Mouse (Mus musculus): ENCODE data around the gene 1700020L24Rik. TPM values are rescaled to one million over a fixed set of nuclear protein-coding genes. Genes with fewer than 3 reads are reported as not detected.
A peak's percentile ranks its signal among the peaks of the same experiment; 100 is the strongest.

Gene 1700020L24Rik
- polyA plus RNA-seq, 1 experiment from 2014 or later, result not detected

DNA sequence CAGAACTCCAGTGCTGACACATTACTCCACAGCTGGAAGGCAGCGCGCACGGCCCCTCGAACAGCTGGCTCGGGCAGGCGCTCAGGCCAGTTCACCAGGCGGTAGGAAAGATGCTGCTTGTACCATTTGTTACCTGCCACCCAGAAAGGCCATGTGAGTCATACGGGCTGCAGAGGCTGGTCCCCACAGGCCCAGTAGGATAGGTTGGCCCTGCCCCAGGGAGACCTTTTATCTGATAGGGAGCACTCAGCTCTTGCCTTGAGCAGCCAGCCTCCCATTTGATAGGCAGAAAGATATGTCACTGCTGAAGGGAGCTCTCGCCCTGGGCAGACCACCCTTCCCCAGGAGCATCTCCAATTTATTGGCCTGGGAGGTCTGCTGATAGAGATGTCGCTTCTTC lies 10.1 kb downstream of the 1700020L24Rik start:
- ATAC-seq (ENCODE audit: low FRiP score, low TSS enrichment), result no peak
- Histone ChIP-seq H3K27ac (ENCODE audit: low read depth, low read length) (no peak overlapping the region; the same call in 1 of the 2 replicates), H3K9me3 (ENCODE audit: control insufficient read depth, low read length) (no peaks in the 10 kb centered on the region), H3K4me3 (ENCODE audit: low read length) (no peak overlapping the region), H3K4me1 (ENCODE audit: control insufficient read depth, insufficient read depth, low read length) (peaks cover 22% of the 10 kb centered on the region), H3K36me3 (ENCODE audit: control insufficient read depth, insufficient read depth, low read length) (no peaks in the 10 kb centered on the region), H3K9ac (ENCODE audit: low read depth, low read length) (no peak overlapping the region), H3K4me2 (replicated peaks; ENCODE audit: low read depth, low read length) (no peak overlapping the region), H3K27me3 (ENCODE audit: control insufficient read depth, insufficient read depth, low read length) (peaks cover 34% of the 10 kb centered on the region)
- 61% methylated on average over 10 of the region's 10 CpGs for WGBS

DNA sequence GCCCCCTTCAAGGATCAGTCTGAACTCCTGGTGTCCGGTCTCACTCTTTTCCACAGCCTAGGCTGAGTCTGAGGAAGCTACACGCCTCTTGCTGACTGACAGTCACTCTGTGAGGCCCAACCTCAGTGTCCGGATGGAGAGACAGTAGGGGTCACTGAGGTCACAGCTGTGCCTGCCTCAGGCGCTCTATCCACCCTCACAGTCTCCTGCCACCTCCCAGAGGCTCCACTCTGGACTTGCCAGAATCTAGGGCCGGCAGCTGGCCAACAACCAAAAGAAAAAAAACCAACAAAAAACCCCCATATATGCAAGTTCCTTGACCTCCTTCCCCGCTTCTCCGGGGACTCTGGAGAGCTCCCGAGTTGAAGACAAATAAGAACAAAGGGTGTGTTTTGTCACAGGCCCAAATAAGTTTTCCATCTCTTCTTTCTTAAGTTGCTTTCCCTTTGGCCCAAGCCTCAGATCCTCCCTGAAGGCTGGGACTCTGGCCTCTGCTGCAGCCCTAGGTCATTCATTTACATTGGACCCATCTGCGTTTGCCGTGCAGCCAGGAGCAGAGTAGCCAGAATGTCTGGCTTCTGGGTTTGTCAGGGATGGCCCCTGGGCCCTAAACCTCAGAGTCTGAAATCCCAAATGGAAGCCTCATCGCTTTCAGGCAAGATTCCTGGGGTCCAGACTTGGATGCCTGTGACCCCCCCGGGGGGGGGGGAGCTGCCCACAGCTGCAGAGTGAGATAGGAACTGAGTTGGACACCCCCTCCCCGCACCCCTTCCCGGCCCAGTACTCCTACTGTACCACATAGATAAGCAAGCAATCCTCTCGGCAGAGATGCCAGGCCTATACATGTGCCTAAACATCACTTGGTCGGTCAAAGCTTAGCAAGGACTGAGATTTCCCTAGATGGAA lies 10.8 kb downstream of the 1700020L24Rik start:
- no peak overlapping the region for H3K4me3 ChIP-seq (ENCODE audit: low read length)
- no peaks in the 10 kb centered on the region for H3K9me3 ChIP-seq (ENCODE audit: control insufficient read depth, low read length)
- peaks cover 22% of the 10 kb centered on the region for H3K4me1 ChIP-seq (ENCODE audit: control insufficient read depth, insufficient read depth, low read length)
- peak; percentile 38; the same call in 1 of the 2 replicates for ATAC-seq (ENCODE audit: low FRiP score, low TSS enrichment)
- H3K4me2 ChIP-seq (replicated peaks; ENCODE audit: low read depth, low read length), result no peak overlapping the region
- H3K36me3 ChIP-seq (ENCODE audit: control insufficient read depth, insufficient read depth, low read length), result no peaks in the 10 kb centered on the region
- H3K27ac ChIP-seq (ENCODE audit: low read depth, low read length), result peak overlapping the region; percentile 76; the same call in 1 of the 2 replicates
- 43% methylated on average over 16 of the region's 16 CpGs for WGBS
- no peak overlapping the region for H3K9ac ChIP-seq (ENCODE audit: low read depth, low read length)
- H3K27me3 ChIP-seq (ENCODE audit: control insufficient read depth, insufficient read depth, low read length), result peaks cover 28% of the 10 kb centered on the region

DNA sequence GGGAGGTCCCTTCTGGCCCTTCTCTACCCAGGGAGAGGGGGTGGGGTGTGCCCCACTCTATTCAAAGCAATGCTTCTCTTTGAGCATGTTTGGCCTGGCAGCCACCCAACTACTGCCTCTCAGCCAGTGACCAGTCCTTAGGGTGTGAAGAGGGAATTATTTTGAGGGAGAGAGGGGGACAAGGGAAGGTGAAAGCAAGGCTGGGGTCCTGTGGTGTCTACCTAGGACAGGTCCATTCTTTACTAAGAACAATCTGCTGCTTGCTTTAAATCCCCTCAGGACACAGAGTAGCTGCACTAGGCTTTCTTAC lies 11.4 kb downstream of the 1700020L24Rik start:
- H3K9me3 ChIP-seq (ENCODE audit: control insufficient read depth, low read length), result no peaks in the 10 kb centered on the region
- peaks cover 24% of the 10 kb centered on the region for H3K27me3 ChIP-seq (ENCODE audit: control insufficient read depth, insufficient read depth, low read length)
- no peak overlapping the region for H3K9ac ChIP-seq (ENCODE audit: low read depth, low read length)
- no peak for ATAC-seq (ENCODE audit: low FRiP score, low TSS enrichment)
- no peak overlapping the region for H3K4me3 ChIP-seq (ENCODE audit: low read length)
- peak overlapping the region; percentile 76; the same call in 1 of the 2 replicates for H3K27ac ChIP-seq (ENCODE audit: low read depth, low read length)
- H3K4me2 ChIP-seq (replicated peaks; ENCODE audit: low read depth, low read length), result no peak overlapping the region
- H3K4me1 ChIP-seq (ENCODE audit: control insufficient read depth, insufficient read depth, low read length), result peaks cover 22% of the 10 kb centered on the region
- no peaks in the 10 kb centered on the region for H3K36me3 ChIP-seq (ENCODE audit: control insufficient read depth, insufficient read depth, low read length)

DNA sequence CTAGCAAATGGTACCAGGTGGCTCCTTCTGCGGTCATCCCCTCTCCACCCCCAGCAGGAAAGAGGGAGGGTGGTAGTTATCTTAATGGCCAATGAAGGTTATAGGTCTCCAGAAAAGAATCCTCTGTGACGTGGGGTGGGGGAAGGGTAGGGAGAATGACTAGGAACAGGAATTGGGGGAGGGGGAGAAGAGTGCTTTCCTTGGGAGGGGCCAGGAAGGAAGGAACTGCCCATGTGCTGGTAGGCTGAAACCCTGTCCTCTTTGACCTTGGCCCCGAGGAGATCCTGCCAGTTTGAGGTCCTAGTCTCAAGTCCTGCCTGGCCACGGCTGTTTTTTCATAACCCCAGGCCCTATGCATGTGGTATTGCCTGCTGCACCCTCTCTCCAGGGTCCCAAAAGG lies 11.8 kb downstream of the 1700020L24Rik start:
- Histone ChIP-seq H3K27ac (ENCODE audit: low read depth, low read length) (peak overlapping the region; percentile 76; the same call in 1 of the 2 replicates), H3K36me3 (ENCODE audit: control insufficient read depth, insufficient read depth, low read length) (no peaks in the 10 kb centered on the region), H3K9ac (ENCODE audit: low read depth, low read length) (no peak overlapping the region), H3K4me1 (ENCODE audit: control insufficient read depth, insufficient read depth, low read length) (peaks cover 22% of the 10 kb centered on the region), H3K9me3 (ENCODE audit: control insufficient read depth, low read length) (no peaks in the 10 kb centered on the region), H3K4me2 (replicated peaks; ENCODE audit: low read depth, low read length) (no peak overlapping the region), H3K27me3 (ENCODE audit: control insufficient read depth, insufficient read depth, low read length) (peaks cover 20% of the 10 kb centered on the region), H3K4me3 (ENCODE audit: low read length) (no peak overlapping the region)
- WGBS, result 8% methylated on average over 4 of the region's 4 CpGs
- ATAC-seq (ENCODE audit: low FRiP score, low TSS enrichment), result no peak

DNA sequence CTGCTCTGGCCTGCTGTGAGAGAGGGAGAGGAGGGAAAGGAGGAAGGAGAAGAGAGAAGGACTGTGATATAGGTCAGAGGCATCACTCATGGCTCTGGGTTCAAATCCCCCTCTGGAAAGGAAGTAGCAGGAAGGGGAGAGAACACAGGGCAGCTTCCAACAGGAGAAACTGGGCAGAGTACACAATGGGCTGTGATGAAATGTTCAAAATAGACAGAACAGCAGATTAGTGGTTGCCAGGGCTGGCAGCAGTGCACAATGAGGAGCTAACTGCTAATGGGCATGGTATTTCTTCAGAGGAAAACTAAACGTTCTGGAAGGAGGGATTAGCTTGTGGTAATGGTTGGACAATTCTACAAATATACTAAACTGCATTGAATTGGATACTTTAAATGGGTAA lies 13.1 kb downstream of the 1700020L24Rik start:
- ATAC-seq (ENCODE audit: low FRiP score, low TSS enrichment), result no peak
- peaks cover 25% of the 10 kb centered on the region for H3K4me1 ChIP-seq (ENCODE audit: control insufficient read depth, insufficient read depth, low read length)
- no peak overlapping the region for H3K4me3 ChIP-seq (ENCODE audit: low read length)
- no peaks in the 10 kb centered on the region for H3K9me3 ChIP-seq (ENCODE audit: control insufficient read depth, low read length)
- 49% methylated on average over 1 of the region's 1 CpGs for WGBS
- no peak overlapping the region for H3K9ac ChIP-seq (ENCODE audit: low read depth, low read length)
- H3K27ac ChIP-seq (ENCODE audit: low read depth, low read length), result no peak overlapping the region
- H3K36me3 ChIP-seq (ENCODE audit: control insufficient read depth, insufficient read depth, low read length), result no peaks in the 10 kb centered on the region
- no peak overlapping the region for H3K4me2 ChIP-seq (replicated peaks; ENCODE audit: low read depth, low read length)
- peaks cover 8% of the 10 kb centered on the region; the same call in 1 of the 2 replicates for H3K27me3 ChIP-seq (ENCODE audit: control insufficient read depth, insufficient read depth, low read length)

DNA sequence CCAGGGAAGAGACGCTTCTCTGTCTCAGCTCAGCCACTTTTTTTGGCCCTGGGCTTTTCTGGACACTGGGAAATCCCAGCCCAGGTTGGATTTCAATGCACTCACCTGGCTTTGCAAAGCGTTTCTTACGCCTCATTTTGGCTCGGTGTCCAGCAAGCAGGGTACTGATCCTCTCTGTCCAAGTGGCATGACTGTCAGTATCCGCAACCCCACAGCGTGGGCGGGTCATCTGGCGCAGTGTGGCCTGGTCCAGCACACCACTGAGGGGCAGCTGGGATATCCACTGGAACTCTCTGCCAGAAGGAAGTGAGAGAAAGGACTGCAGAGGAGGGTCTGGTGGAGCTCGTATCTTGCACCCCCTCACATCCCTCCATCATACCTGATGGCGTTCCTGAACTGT lies 13.8 kb downstream of the 1700020L24Rik start:
- H3K9ac ChIP-seq (ENCODE audit: low read depth, low read length), result no peak overlapping the region
- no peak overlapping the region for H3K4me2 ChIP-seq (replicated peaks; ENCODE audit: low read depth, low read length)
- no peaks in the 10 kb centered on the region for H3K36me3 ChIP-seq (ENCODE audit: control insufficient read depth, insufficient read depth, low read length)
- H3K27me3 ChIP-seq (ENCODE audit: control insufficient read depth, insufficient read depth, low read length), result peaks cover 4% of the 10 kb centered on the region; the same call in 1 of the 2 replicates
- no peak for ATAC-seq (ENCODE audit: low FRiP score, low TSS enrichment)
- no peak overlapping the region for H3K4me3 ChIP-seq (ENCODE audit: low read length)
- H3K27ac ChIP-seq (ENCODE audit: low read depth, low read length), result no peak overlapping the region
- WGBS, result 87% methylated on average over 10 of the region's 10 CpGs
- H3K9me3 ChIP-seq (ENCODE audit: control insufficient read depth, low read length), result no peaks in the 10 kb centered on the region
- peaks cover 25% of the 10 kb centered on the region for H3K4me1 ChIP-seq (ENCODE audit: control insufficient read depth, insufficient read depth, low read length)

DNA sequence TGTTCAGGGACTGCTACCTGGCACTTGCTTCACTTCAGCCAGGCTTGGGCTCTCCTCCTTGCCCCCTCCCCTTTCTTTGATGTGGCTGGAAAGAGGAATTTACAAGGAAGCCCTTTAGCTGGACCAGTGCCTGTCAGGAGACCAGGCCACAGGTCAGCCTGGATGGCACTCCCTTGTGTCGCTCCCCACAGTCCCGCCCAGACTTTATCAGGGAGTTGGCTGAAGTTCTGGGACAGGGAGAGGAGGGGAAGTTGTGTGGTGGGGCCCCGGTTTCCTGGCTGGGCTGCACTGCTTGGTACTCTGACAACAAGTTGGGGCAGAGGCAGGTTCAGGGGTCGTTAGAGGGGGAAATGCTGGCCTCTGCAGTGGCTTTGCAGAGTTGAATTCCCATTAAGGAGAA lies 17.1 kb downstream of the 1700020L24Rik start:
- no peak overlapping the region for H3K9ac ChIP-seq (ENCODE audit: low read depth, low read length)
- H3K27me3 ChIP-seq (ENCODE audit: control insufficient read depth, insufficient read depth, low read length), result no peaks in the 10 kb centered on the region
- H3K27ac ChIP-seq (ENCODE audit: low read depth, low read length), result no peak overlapping the region
- no peaks in the 10 kb centered on the region for H3K9me3 ChIP-seq (ENCODE audit: control insufficient read depth, low read length)
- WGBS, result 8% methylated on average over 4 of the region's 4 CpGs
- H3K36me3 ChIP-seq (ENCODE audit: control insufficient read depth, insufficient read depth, low read length), result no peaks in the 10 kb centered on the region
- peaks cover 14% of the 10 kb centered on the region for H3K4me1 ChIP-seq (ENCODE audit: control insufficient read depth, insufficient read depth, low read length)
- H3K4me3 ChIP-seq (ENCODE audit: low read length), result no peak overlapping the region
- no peak overlapping the region for H3K4me2 ChIP-seq (replicated peaks; ENCODE audit: low read depth, low read length)
- ATAC-seq (ENCODE audit: low FRiP score, low TSS enrichment), result no peak

DNA sequence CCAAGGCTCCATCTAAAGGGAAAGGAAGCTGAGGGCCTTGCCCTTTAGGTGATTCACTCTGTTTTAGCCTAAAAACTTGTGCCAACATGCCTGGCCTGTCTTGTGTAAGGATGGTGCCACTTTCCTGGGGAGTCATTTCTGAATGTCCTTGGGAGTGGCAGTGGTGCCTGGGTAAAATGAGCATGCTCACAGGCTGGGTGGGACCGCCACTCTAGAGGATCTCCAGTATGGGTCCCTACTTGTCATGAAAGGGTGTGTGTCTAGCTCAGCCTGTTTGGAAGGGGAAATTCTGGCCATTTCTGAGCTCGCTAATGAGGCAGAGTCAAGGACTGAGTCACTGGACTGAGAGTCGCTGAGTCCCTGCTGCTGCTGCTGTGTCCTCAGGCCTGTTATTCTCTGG lies 18.1 kb downstream of the 1700020L24Rik start:
- no peak for ATAC-seq (ENCODE audit: low FRiP score, low TSS enrichment)
- Histone ChIP-seq H3K9me3 (ENCODE audit: control insufficient read depth, low read length) (no peaks in the 10 kb centered on the region), H3K4me3 (ENCODE audit: low read length) (no peak overlapping the region), H3K4me2 (replicated peaks; ENCODE audit: low read depth, low read length) (no peak overlapping the region), H3K36me3 (ENCODE audit: control insufficient read depth, insufficient read depth, low read length) (no peaks in the 10 kb centered on the region), H3K4me1 (ENCODE audit: control insufficient read depth, insufficient read depth, low read length) (peaks cover 14% of the 10 kb centered on the region), H3K27ac (ENCODE audit: low read depth, low read length) (no peak overlapping the region), H3K9ac (ENCODE audit: low read depth, low read length) (no peak overlapping the region), H3K27me3 (ENCODE audit: control insufficient read depth, insufficient read depth, low read length) (no peaks in the 10 kb centered on the region)
- WGBS, result 76% methylated on average over 3 of the region's 3 CpGs

DNA sequence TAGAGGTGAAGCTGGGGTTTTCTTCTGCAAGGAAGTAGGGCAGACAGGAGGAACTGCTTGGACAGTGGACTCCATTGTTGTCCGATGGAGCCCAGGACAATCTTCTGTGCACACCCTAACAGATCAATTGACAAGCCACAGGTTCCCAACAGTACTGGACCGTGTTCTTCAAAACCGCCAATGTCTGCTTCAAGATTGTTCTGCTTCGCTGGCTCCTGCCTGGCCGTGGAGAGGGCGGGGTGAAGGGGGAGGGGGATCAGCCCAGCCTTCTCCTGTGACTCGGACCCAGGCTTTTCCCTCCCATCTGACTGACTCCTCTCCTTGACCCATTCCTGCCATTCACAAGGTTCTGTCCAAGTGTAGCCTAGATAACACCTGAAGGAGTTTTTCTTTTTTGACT lies 19.8 kb downstream of the 1700020L24Rik start:
- Histone ChIP-seq H3K4me3 (ENCODE audit: low read length) (no peak overlapping the region), H3K9me3 (ENCODE audit: control insufficient read depth, low read length) (no peaks in the 10 kb centered on the region), H3K9ac (ENCODE audit: low read depth, low read length) (no peak overlapping the region; the same call in 1 of the 2 replicates), H3K27me3 (ENCODE audit: control insufficient read depth, insufficient read depth, low read length) (no peaks in the 10 kb centered on the region), H3K4me1 (ENCODE audit: control insufficient read depth, insufficient read depth, low read length) (peaks cover 15% of the 10 kb centered on the region), H3K27ac (ENCODE audit: low read depth, low read length) (no peak overlapping the region), H3K36me3 (ENCODE audit: control insufficient read depth, insufficient read depth, low read length) (no peaks in the 10 kb centered on the region), H3K4me2 (replicated peaks; ENCODE audit: low read depth, low read length) (no peak overlapping the region)
- no peak for ATAC-seq (ENCODE audit: low FRiP score, low TSS enrichment)
- WGBS, result 23% methylated on average over 7 of the region's 7 CpGs

Data from kidney, embryonic 14.5 days (tissue).